Mouse (Mus musculus) hindbrain, embryonic 10.5 days (tissue): ENCODE measurements around the gene Mafg. TPM values are rescaled to one million over a fixed set of nuclear protein-coding genes. Genes with fewer than 3 reads are reported as not detected.

Experiments
- DNase-seq: peaks from one replicate; pipeline ENCODE4 v3.0.0-alpha.2; 2017; ENCODE audit warnings: low spot score
- H3K27ac ChIP-seq: fragments of 300-500 bp; sonication (generic); 2 replicates; pipeline ENCODE4 v1.5.1; 2016; ENCODE audit warnings: mild to moderate bottlenecking, moderate library complexity
- H3K27me3 ChIP-seq: fragments of 300-500 bp; sonication (generic); 2 replicates; pipeline ENCODE4 v1.6.1; 2016; ENCODE audit warnings: mild to moderate bottlenecking; ENCODE audit not compliant: poor library complexity, insufficient read depth, severe bottlenecking
- H3K36me3 ChIP-seq: fragments of 300-500 bp; sonication (generic); 2 replicates; pipeline ENCODE4 v1.6.1; 2016; ENCODE audit warnings: mild to moderate bottlenecking, moderate library complexity
- H3K4me1 ChIP-seq: fragments of 300-500 bp; sonication (generic); replicated peaks from 2 replicates; pipeline ENCODE4 v1.6.1; 2016; ENCODE audit warnings: mild to moderate bottlenecking
- H3K4me3 ChIP-seq: fragments of 300-500 bp; sonication (generic); 2 replicates; pipeline ENCODE4 v1.5.1; 2016; ENCODE audit warnings: mild to moderate bottlenecking, moderate library complexity
- H3K9me3 ChIP-seq: fragments of 300-500 bp; sonication (generic); 2 replicates; pipeline ENCODE4 v1.6.1; 2016; ENCODE audit warnings: mild to moderate bottlenecking, moderate library complexity
- WGBS: fragments of 180-500 bp; shearing (Covaris S2); methylation state at CpG from one replicate; pipeline ENCODE4 v1.1.7; 2016; 5-methylcytosine and 5-hydroxymethylcytosine counted together
- polyA plus RNA-seq: library from polyadenylated mRNA; unstranded; fragments of >200 nt; fragmentation: Nextera tagmentation; extraction: Ambion mirVana; gene quantifications from 2 replicates; pipeline ENCODE4 v1.2.1, GENCODE M21; 2016

The Mafg gene
- polyA plus RNA-seq, 1 experiment from 2014 or later: 23.1 TPM

GRCm38 (mm10) chr11:120613976-120614375 is 19.4 kb downstream of the Mafg start:
- Histone ChIP-seq H3K36me3 (peaks cover 80% of the 10 kb centered on the region), H3K9me3 (no peaks in the 10 kb centered on the region), H3K4me1 (peaks cover 47% of the 10 kb centered on the region), H3K4me3 (no peak overlapping the region), H3K27me3 (peaks cover 10% of the 10 kb centered on the region), H3K27ac (no peak overlapping the region)
- WGBS: 89% methylated on average over 8 of the region's 8 CpGs
- DNase-seq: no peak

GRCm38 (mm10) chr11:120613481-120613972 is 19.9 kb downstream of the Mafg start:
- H3K9me3 ChIP-seq: no peaks in the 10 kb centered on the region
- H3K4me1 ChIP-seq: peaks cover 51% of the 10 kb centered on the region
- H3K36me3 ChIP-seq: peaks cover 80% of the 10 kb centered on the region
- no peak overlapping the region for H3K4me3 ChIP-seq
- peaks cover 13% of the 10 kb centered on the region for H3K27me3 ChIP-seq
- no peak overlapping the region for H3K27ac ChIP-seq
- WGBS: 89% methylated on average over 10 of the region's 10 CpGs
- DNase-seq: no peak

- Histone ChIP-seq H3K4me3 (peak overlapping the region; percentile 0; the same call in 1 of the 2 replicates), H3K9me3 (no peaks in the 10 kb centered on the region), H3K36me3 (peaks cover 76% of the 10 kb centered on the region), H3K27me3 (peaks cover 20% of the 10 kb centered on the region), H3K27ac (no peak overlapping the region), H3K4me1 (peaks cover 51% of the 10 kb centered on the region)
- 46% methylated on average over 6 of the region's 6 CpGs for WGBS
- peak; percentile 74 for DNase-seq
These were observed 20.6 kb downstream of the Mafg start for GRCm38 (mm10) chr11:120612763-120613162.

- H3K9me3 ChIP-seq: no peaks in the 10 kb centered on the region
- peaks cover 87% of the 10 kb centered on the region for H3K36me3 ChIP-seq
- 85% methylated on average over 9 of the region's 9 CpGs for WGBS
- H3K27me3 ChIP-seq: peaks cover 35% of the 10 kb centered on the region
- no peak for DNase-seq
- no peak overlapping the region for H3K4me3 ChIP-seq
- H3K4me1 ChIP-seq: peaks cover 38% of the 10 kb centered on the region
- no peak overlapping the region for H3K27ac ChIP-seq
These were observed 22.8 kb downstream of the Mafg start for GRCm38 (mm10) chr11:120610477-120611046.

GRCm38 (mm10) chr11:120609250-120609649 is 24.1 kb downstream of the Mafg start:
- Histone ChIP-seq H3K4me1 (peaks cover 31% of the 10 kb centered on the region), H3K27me3 (peaks cover 35% of the 10 kb centered on the region), H3K27ac (no peak overlapping the region), H3K9me3 (no peaks in the 10 kb centered on the region), H3K4me3 (0 out of 2 replicates have a peak overlapping the region, but pooled peaks have one; percentile 13), H3K36me3 (peaks cover 89% of the 10 kb centered on the region)
- no peak for DNase-seq
- WGBS: 38% methylated on average over 8 of the region's 8 CpGs

GRCm38 (mm10) chr11:120608241-120609034 is 25.0 kb downstream of the Mafg start, which contains the start of gene Npb:
Gene Npb, plus strand, starts transcription at chr11:120608477.
- Histone ChIP-seq H3K27ac (peak within 1 kb of the TSS; percentile 73), H3K4me3 (peak within 1 kb of the TSS; percentile 43), H3K9me3 (no peaks in the 10 kb centered on the region), H3K36me3 (peaks cover 89% of the 10 kb centered on the region), H3K4me1 (peaks cover 31% of the 10 kb centered on the region), H3K27me3 (peaks cover 35% of the 10 kb centered on the region)
- peak; percentile 30 for DNase-seq
- WGBS: 6% methylated on average over 45 of the region's 45 CpGs

- H3K36me3 ChIP-seq: peaks cover 89% of the 10 kb centered on the region
- peak overlapping the region; percentile 29; the same call in 1 of the 2 replicates for H3K27ac ChIP-seq
- no peak for DNase-seq
- H3K4me3 ChIP-seq: no peak overlapping the region
- peaks cover 35% of the 10 kb centered on the region for H3K27me3 ChIP-seq
- H3K9me3 ChIP-seq: no peaks in the 10 kb centered on the region
- H3K4me1 ChIP-seq: peaks cover 28% of the 10 kb centered on the region
- 73% methylated on average over 4 of the region's 4 CpGs for WGBS
These were observed 26.6 kb downstream of the Mafg start for GRCm38 (mm10) chr11:120606764-120607163.

GRCm38 (mm10) chr11:120605667-120606066 is 27.7 kb downstream of the Mafg start:
- no peak for DNase-seq
- H3K27me3 ChIP-seq: peaks cover 35% of the 10 kb centered on the region
- no peak overlapping the region for H3K27ac ChIP-seq
- H3K36me3 ChIP-seq: peaks cover 87% of the 10 kb centered on the region
- H3K9me3 ChIP-seq: no peaks in the 10 kb centered on the region
- H3K4me3 ChIP-seq: no peak overlapping the region
- H3K4me1 ChIP-seq: peaks cover 28% of the 10 kb centered on the region
- 90% methylated on average over 7 of the region's 7 CpGs for WGBS

GRCm38 (mm10) chr11:120603545-120603944 is 29.9 kb downstream of the Mafg start:
- Histone ChIP-seq H3K27me3 (peaks cover 22% of the 10 kb centered on the region), H3K4me3 (no peak overlapping the region), H3K36me3 (peaks cover 79% of the 10 kb centered on the region), H3K9me3 (no peaks in the 10 kb centered on the region), H3K27ac (no peak overlapping the region), H3K4me1 (peaks cover 32% of the 10 kb centered on the region)
- 90% methylated on average over 2 of the region's 2 CpGs for WGBS
- DNase-seq: no peak

- DNase-seq: no peak
- Histone ChIP-seq H3K9me3 (no peaks in the 10 kb centered on the region), H3K27ac (no peak overlapping the region), H3K4me1 (peaks cover 35% of the 10 kb centered on the region), H3K36me3 (peaks cover 77% of the 10 kb centered on the region), H3K27me3 (no peaks in the 10 kb centered on the region), H3K4me3 (no peak overlapping the region)
- WGBS: 96% methylated on average over 3 of the region's 3 CpGs
These were observed 32.7 kb downstream of the Mafg start for GRCm38 (mm10) chr11:120600716-120601115.

GRCm38 (mm10) chr11:120598990-120599549 is 34.3 kb downstream of the Mafg start:
- no peaks in the 10 kb centered on the region for H3K9me3 ChIP-seq
- DNase-seq: no peak
- H3K4me1 ChIP-seq: peaks cover 42% of the 10 kb centered on the region
- H3K27ac ChIP-seq: peak overlapping the region; percentile 99
- no peaks in the 10 kb centered on the region for H3K27me3 ChIP-seq
- peak overlapping the region; percentile 91 for H3K4me3 ChIP-seq
- WGBS: 53% methylated on average over 17 of the region's 17 CpGs
- H3K36me3 ChIP-seq: peaks cover 77% of the 10 kb centered on the region

GRCm38 (mm10) chr11:120598283-120598989 is 35.0 kb downstream of the Mafg start, which contains the start of the genes Alyref and Anapc11:
Gene Alyref, minus strand, starts transcription at chr11:120598365.
Gene Anapc11, plus strand, starts transcription at chr11:120598421.
- Histone ChIP-seq H3K27ac (peak within 1 kb of the TSS; percentile 99), H3K36me3 (peaks cover 77% of the 10 kb centered on the region), H3K9me3 (no peaks in the 10 kb centered on the region), H3K4me1 (peaks cover 42% of the 10 kb centered on the region), H3K4me3 (peak within 1 kb of the TSS; percentile 91), H3K27me3 (no peaks in the 10 kb centered on the region)
- DNase-seq: peak; percentile 94
- WGBS: under 1% methylated on average over 88 of the region's 88 CpGs
